Mouse (Mus musculus) C2C12 (cell line): ENCODE data around the gene Lmod2.

Experiments used
- CTCF ChIP-seq: IDR thresholded peaks from one replicate; pipeline ENCODE4 v1.5.1; 2011; ENCODE audit not compliant: control insufficient read depth, insufficient read depth, insufficient read length
- MAX ChIP-seq: IDR thresholded peaks from one replicate; pipeline ENCODE4 v1.6.1; 2011; ENCODE audit warnings: mild to moderate bottlenecking, control low read depth

- TF ChIP-seq CTCF (no peak), MAX (no peak)
Observed at GRCm38 (mm10) chr6:24651538-24651937, 54.0 kb downstream of the Lmod2 start.
